Mouse (Mus musculus) heart, embryonic 15.5 days (tissue): ENCODE results near the gene Adprm. TPM values are rescaled to one million over a fixed set of nuclear protein-coding genes. Genes with fewer than 3 reads are reported as not detected.
A peak's percentile ranks its signal among the peaks of the same experiment; 100 is the strongest.

Experiments
- ATAC-seq: fragments of 200-750 bp; cut with Nextera tagmentation; replicated peaks from 2 replicates; pipeline ENCODE4 v1.8.0; 2017; ENCODE audit warnings: low read depth, moderate TSS enrichment; ENCODE audit not compliant: insufficient number of reproducible peaks, insufficient read depth, low FRiP score
- H3K27ac ChIP-seq: fragments of 300-500 bp; sonication (generic); 2 replicates; pipeline ENCODE4 v1.5.1; 2015; ENCODE audit warnings: mild to moderate bottlenecking, inconsistent platforms
- H3K27me3 ChIP-seq: fragments of 300-500 bp; sonication (generic); 2 replicates; pipeline ENCODE4 v1.6.1; 2015; ENCODE audit warnings: inconsistent platforms
- H3K36me3 ChIP-seq: fragments of 300-500 bp; sonication (generic); 2 replicates; pipeline ENCODE4 v1.6.1; 2015; ENCODE audit warnings: mild to moderate bottlenecking, inconsistent platforms
- H3K4me1 ChIP-seq: fragments of 300-500 bp; sonication (generic); replicated peaks from 2 replicates; pipeline ENCODE4 v1.6.1; 2015; ENCODE audit warnings: inconsistent platforms
- H3K4me2 ChIP-seq: fragments of 300-500 bp; sonication (generic); 2 replicates; pipeline ENCODE4 v1.6.1; 2015; ENCODE audit warnings: inconsistent platforms, mild to moderate bottlenecking, moderate library complexity
- H3K4me3 ChIP-seq: fragments of 300-500 bp; sonication (generic); 2 replicates; pipeline ENCODE4 v1.5.1; 2015; ENCODE audit warnings: mild to moderate bottlenecking, inconsistent platforms
- H3K9ac ChIP-seq: fragments of 300-500 bp; sonication (generic); 2 replicates; pipeline ENCODE4 v1.6.1; 2015; ENCODE audit warnings: mild to moderate bottlenecking, inconsistent platforms
- H3K9me3 ChIP-seq: fragments of 300-500 bp; sonication (generic); replicated peaks from 2 replicates; pipeline ENCODE4 v1.6.1; 2016; ENCODE audit warnings: inconsistent platforms
- WGBS: fragments of 180-500 bp; shearing (Covaris S2); methylation state at CpG from one replicate; pipeline ENCODE4 v1.1.7; 2015; ENCODE audit warnings: mixed read lengths; 5-methylcytosine and 5-hydroxymethylcytosine counted together
- polyA plus RNA-seq: library from polyadenylated mRNA; unstranded; fragments of >200 nt; fragmentation: Nextera tagmentation; extraction: Ambion mirVana; gene quantifications from 2 replicates; pipeline ENCODE4 v1.2.1, GENCODE M21; 2015

The Adprm gene
- polyA plus RNA-seq, 1 experiment from 2014 or later: 16.4 TPM

DNA sequence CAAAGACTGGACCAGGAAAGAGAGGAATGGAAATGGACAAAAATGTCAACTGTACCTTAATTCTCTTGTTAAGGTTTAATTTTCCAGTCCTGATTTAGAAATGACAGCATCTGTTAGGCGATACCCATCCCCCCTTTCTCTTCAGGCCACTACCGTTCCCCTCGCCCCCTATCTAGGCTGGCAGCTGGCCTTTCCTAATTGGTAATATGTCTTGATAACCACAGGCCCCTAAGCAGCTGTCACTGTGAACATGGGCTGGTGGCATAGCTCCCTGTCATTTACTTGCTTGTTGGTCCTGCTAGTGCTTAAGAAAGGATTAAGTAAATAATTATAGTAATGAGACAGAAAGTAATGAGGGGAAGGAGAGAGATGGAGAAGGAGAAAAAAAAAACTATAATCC is 25.0 kb upstream of the Adprm start:
- no peaks in the 10 kb centered on the region for H3K36me3 ChIP-seq
- no peak overlapping the region for H3K4me2 ChIP-seq
- no peak overlapping the region for H3K9ac ChIP-seq
- H3K4me1 ChIP-seq: peaks cover 4% of the 10 kb centered on the region
- 48% methylated on average over 3 of the region's 3 CpGs for WGBS
- H3K27me3 ChIP-seq: peaks cover 11% of the 10 kb centered on the region
- H3K9me3 ChIP-seq: no peaks in the 10 kb centered on the region
- no peak overlapping the region for H3K27ac ChIP-seq
- no peak overlapping the region for H3K4me3 ChIP-seq
- ATAC-seq: no peak

DNA sequence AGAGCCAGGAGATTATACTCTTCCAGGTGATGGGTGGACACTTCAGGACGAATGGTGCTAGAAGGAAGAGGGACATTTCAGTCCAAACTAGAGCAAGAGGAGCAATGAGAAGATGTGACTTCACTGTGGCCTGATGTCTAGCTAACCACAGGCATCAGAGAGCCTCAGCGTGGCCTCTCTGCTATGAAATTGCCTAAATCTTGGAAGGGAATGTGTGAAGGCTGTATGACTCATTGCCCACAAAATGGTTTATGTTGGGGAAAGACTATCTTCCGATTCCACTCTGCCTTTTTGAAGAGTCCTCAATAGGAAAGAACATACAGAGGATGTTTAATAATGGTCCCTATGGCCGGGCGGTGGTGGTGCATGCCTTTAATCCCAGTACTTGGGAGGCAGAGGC is 24.4 kb upstream of the Adprm start:
- no peak for ATAC-seq
- Histone ChIP-seq H3K4me2 (no peak overlapping the region), H3K27ac (no peak overlapping the region), H3K4me1 (peaks cover 4% of the 10 kb centered on the region), H3K4me3 (no peak overlapping the region), H3K9ac (no peak overlapping the region), H3K36me3 (no peaks in the 10 kb centered on the region), H3K9me3 (no peaks in the 10 kb centered on the region), H3K27me3 (peaks cover 5% of the 10 kb centered on the region; the same call in 1 of the 2 replicates)
- 80% methylated on average over 5 of the region's 5 CpGs for WGBS

- no peaks in the 10 kb centered on the region for H3K36me3 ChIP-seq
- H3K4me3 ChIP-seq: no peak overlapping the region
- H3K4me1 ChIP-seq: peaks cover 4% of the 10 kb centered on the region; the same call in 1 of the 2 replicates
- H3K27me3 ChIP-seq: peaks cover 5% of the 10 kb centered on the region; the same call in 1 of the 2 replicates
- no peak overlapping the region for H3K27ac ChIP-seq
- 40% methylated on average over 3 of the region's 3 CpGs for WGBS
- no peak overlapping the region for H3K9ac ChIP-seq
- H3K9me3 ChIP-seq: no peaks in the 10 kb centered on the region
- H3K4me2 ChIP-seq: no peak overlapping the region
- ATAC-seq: no peak
Measured at GRCm38 (mm10) chr11:67075036-67075435, 22.6 kb upstream of the Adprm start.

- 43% methylated on average over 15 of the region's 15 CpGs for WGBS
- Histone ChIP-seq H3K4me1 (peaks cover 4% of the 10 kb centered on the region; the same call in 1 of the 2 replicates), H3K9ac (no peak overlapping the region), H3K27me3 (no peaks in the 10 kb centered on the region), H3K36me3 (no peaks in the 10 kb centered on the region), H3K4me2 (no peak overlapping the region), H3K27ac (no peak overlapping the region), H3K9me3 (no peaks in the 10 kb centered on the region), H3K4me3 (no peak overlapping the region)
- no peak for ATAC-seq
Measured at GRCm38 (mm10) chr11:67072615-67073130, 20.3 kb upstream of the Adprm start.

- Histone ChIP-seq H3K27me3 (no peaks in the 10 kb centered on the region), H3K4me1 (no peaks in the 10 kb centered on the region), H3K4me2 (no peak overlapping the region), H3K4me3 (no peak overlapping the region), H3K9me3 (no peaks in the 10 kb centered on the region), H3K36me3 (peaks cover 29% of the 10 kb centered on the region), H3K9ac (no peak overlapping the region), H3K27ac (no peak overlapping the region)
- 75% methylated on average over 3 of the region's 3 CpGs for whole genome bisulfite sequencing
- no peak for ATAC-seq
Measured at GRCm38 (mm10) chr11:67067741-67068140, 15.3 kb upstream of the Adprm start.

GRCm38 (mm10) chr11:67062726-67063125 is 10.3 kb upstream of the Adprm start:
- H3K4me3 ChIP-seq: no peak overlapping the region
- no peaks in the 10 kb centered on the region for H3K27me3 ChIP-seq
- H3K36me3 ChIP-seq: peaks cover 68% of the 10 kb centered on the region
- WGBS: 78% methylated on average over 3 of the region's 3 CpGs
- no peaks in the 10 kb centered on the region for H3K9me3 ChIP-seq
- no peak overlapping the region for H3K4me2 ChIP-seq
- H3K27ac ChIP-seq: no peak overlapping the region
- H3K4me1 ChIP-seq: no peaks in the 10 kb centered on the region
- ATAC-seq: no peak
- no peak overlapping the region for H3K9ac ChIP-seq

GRCm38 (mm10) chr11:67061311-67061710 is 8.9 kb upstream of the Adprm start:
- Histone ChIP-seq H3K27me3 (no peaks in the 10 kb centered on the region), H3K27ac (no peak overlapping the region), H3K4me3 (no peak overlapping the region), H3K9me3 (no peaks in the 10 kb centered on the region), H3K9ac (no peak overlapping the region), H3K4me2 (no peak overlapping the region), H3K36me3 (peaks cover 82% of the 10 kb centered on the region), H3K4me1 (no peaks in the 10 kb centered on the region)
- no peak for ATAC-seq
- WGBS: 92% methylated on average over 2 of the region's 2 CpGs

GRCm38 (mm10) chr11:67054754-67055365 is 2.5 kb upstream of the Adprm start:
- no peak for ATAC-seq
- Histone ChIP-seq H3K4me1 (peaks cover 14% of the 10 kb centered on the region), H3K9me3 (no peaks in the 10 kb centered on the region), H3K9ac (no peak overlapping the region), H3K27ac (no peak overlapping the region), H3K4me2 (no peak overlapping the region), H3K4me3 (no peak overlapping the region), H3K27me3 (no peaks in the 10 kb centered on the region), H3K36me3 (peaks cover 43% of the 10 kb centered on the region)
- 85% methylated on average over 8 of the region's 8 CpGs for WGBS

- Histone ChIP-seq H3K9ac (peak overlapping the region; percentile 87), H3K4me2 (peak overlapping the region; percentile 66), H3K27me3 (no peaks in the 10 kb centered on the region), H3K9me3 (no peaks in the 10 kb centered on the region), H3K4me3 (peak overlapping the region; percentile 100), H3K27ac (peak overlapping the region; percentile 92), H3K4me1 (peaks cover 14% of the 10 kb centered on the region), H3K36me3 (peaks cover 20% of the 10 kb centered on the region)
- WGBS: 9% methylated on average over 16 of the region's 16 CpGs
- ATAC-seq: no peak; the same call in 1 of the 2 replicates
Measured at GRCm38 (mm10) chr11:67051676-67052320, 596 bp downstream of the Adprm start.

DNA sequence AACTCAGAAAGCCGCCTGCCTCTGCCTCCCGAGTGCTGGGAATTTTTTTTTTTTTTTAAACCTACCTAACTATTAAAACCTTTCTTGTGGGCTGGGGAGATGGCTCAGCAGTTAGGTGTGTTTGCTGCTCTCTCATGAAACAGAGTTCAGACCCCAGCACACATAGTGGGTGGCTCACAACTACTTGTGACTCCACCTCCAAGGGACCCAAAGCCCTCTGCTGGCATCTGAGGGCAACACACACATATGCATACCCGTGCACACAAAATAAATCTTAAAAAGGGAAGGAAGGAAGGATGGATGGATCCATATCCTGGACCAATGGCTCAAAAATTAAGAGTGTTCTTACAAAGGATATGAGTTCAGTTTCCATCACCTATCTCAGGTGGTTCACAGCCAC is 3.1 kb downstream of the Adprm start:
- H3K27me3 ChIP-seq: no peaks in the 10 kb centered on the region
- H3K36me3 ChIP-seq: peaks cover 7% of the 10 kb centered on the region; the same call in 1 of the 2 replicates
- H3K4me2 ChIP-seq: no peak overlapping the region
- WGBS: 79% methylated on average over 3 of the region's 3 CpGs
- H3K9ac ChIP-seq: no peak overlapping the region
- peaks cover 14% of the 10 kb centered on the region for H3K4me1 ChIP-seq
- ATAC-seq: no peak
- H3K4me3 ChIP-seq: no peak overlapping the region
- H3K9me3 ChIP-seq: no peaks in the 10 kb centered on the region
- no peak overlapping the region for H3K27ac ChIP-seq

- Histone ChIP-seq H3K4me1 (peaks cover 13% of the 10 kb centered on the region), H3K9me3 (no peaks in the 10 kb centered on the region), H3K4me3 (no peak overlapping the region), H3K36me3 (peaks cover 7% of the 10 kb centered on the region; the same call in 1 of the 2 replicates), H3K4me2 (no peak overlapping the region), H3K27ac (no peak overlapping the region), H3K27me3 (no peaks in the 10 kb centered on the region), H3K9ac (no peak overlapping the region)
- 77% methylated on average over 8 of the region's 8 CpGs for WGBS
- no peak for ATAC-seq
Measured at GRCm38 (mm10) chr11:67048496-67048895, 3.9 kb downstream of the Adprm start.
